Mouse (Mus musculus) kidney, adult 2 months (tissue): ENCODE results near the gene Stam2.

Experiments used
- CTCF ChIP-seq: fragments of 200-500 bp; conservative IDR thresholded peaks from 2 replicates; pipeline ENCODE4 v1.5.1; 2011; ENCODE audit warnings: low read depth, mild to moderate bottlenecking, control low read depth, low read length, moderate library complexity, mixed read lengths; ENCODE audit not compliant: insufficient read depth, insufficient read length
- POLR2A ChIP-seq: fragments of 200-500 bp; IDR thresholded peaks from one replicate; pipeline ENCODE4 v1.6.1; 2011; ENCODE audit warnings: low read depth, low read length, control low read depth

- TF ChIP-seq CTCF (no peak), POLR2A (no peak)
These were observed 87.5 kb downstream of the Stam2 start for GRCm38 (mm10) chr2:52654541-52654940.
